Mouse (Mus musculus) ES-Bruce4 (cell line): Measurements from ENCODE around the gene Reck. TPM values are rescaled to one million over a fixed set of nuclear protein-coding genes. Genes with fewer than 3 reads are reported as not detected.

ENCODE experiments used
- H3K27ac ChIP-seq: 2 replicates; pipeline ENCODE4 v1.5.1; 2012; ENCODE audit warnings: low read length, inconsistent platforms; ENCODE audit not compliant: insufficient read depth
- H3K27me3 ChIP-seq: 2 replicates; pipeline ENCODE4 v1.6.1; 2012; ENCODE audit warnings: mild to moderate bottlenecking, low read length, inconsistent platforms; ENCODE audit not compliant: control insufficient read depth, poor library complexity, insufficient read depth, severe bottlenecking
- H3K36me3 ChIP-seq: 2 replicates; pipeline ENCODE4 v1.6.1; 2012; ENCODE audit warnings: inconsistent platforms, mild to moderate bottlenecking, low read length, moderate library complexity; ENCODE audit not compliant: control insufficient read depth, poor library complexity, insufficient read depth, severe bottlenecking
- H3K4me1 ChIP-seq: one replicate; pipeline ENCODE4 v1.8.1; 2011; ENCODE audit warnings: low read length; ENCODE audit not compliant: control insufficient read depth, insufficient read depth
- H3K4me3 ChIP-seq: 2 replicates; pipeline ENCODE4 v1.5.1; 2011; ENCODE audit warnings: low read depth, mild to moderate bottlenecking, low read length
- H3K9ac ChIP-seq: 2 replicates; pipeline ENCODE4 v1.6.1; 2012; ENCODE audit warnings: low read depth, mild to moderate bottlenecking, inconsistent platforms; ENCODE audit not compliant: poor library complexity, severe bottlenecking
- H3K9me3 ChIP-seq: replicated peaks from 2 replicates; pipeline ENCODE4 v1.6.1; 2012; ENCODE audit warnings: mild to moderate bottlenecking, low read length, inconsistent platforms; ENCODE audit not compliant: control insufficient read depth, poor library complexity, insufficient read depth, severe bottlenecking
- CTCF ChIP-seq: IDR thresholded peaks from one replicate; pipeline ENCODE4 v1.8.1; 2011; ENCODE audit warnings: low read depth, low read length
- EP300 ChIP-seq: IDR thresholded peaks from 2 replicates; pipeline ENCODE4 v1.6.1; 2011; ENCODE audit warnings: low read depth, low read length; ENCODE audit not compliant: insufficient read depth
- POLR2A ChIP-seq: IDR thresholded peaks from one replicate; pipeline ENCODE4 v1.8.1; 2011; ENCODE audit warnings: low read length; ENCODE audit not compliant: insufficient read depth
- polyA plus RNA-seq: library from polyadenylated mRNA; stranded (reverse); fragments of >200 nt; gene quantifications from 2 replicates; pipeline ENCODE4 v1.2.4, GENCODE M21; 2011; ENCODE audit warnings: low read depth; ENCODE audit not compliant: missing spikeins, insufficient read depth, insufficient read length

Gene Reck
- polyA plus RNA-seq, 1 experiment, result 6.3 TPM

DNA sequence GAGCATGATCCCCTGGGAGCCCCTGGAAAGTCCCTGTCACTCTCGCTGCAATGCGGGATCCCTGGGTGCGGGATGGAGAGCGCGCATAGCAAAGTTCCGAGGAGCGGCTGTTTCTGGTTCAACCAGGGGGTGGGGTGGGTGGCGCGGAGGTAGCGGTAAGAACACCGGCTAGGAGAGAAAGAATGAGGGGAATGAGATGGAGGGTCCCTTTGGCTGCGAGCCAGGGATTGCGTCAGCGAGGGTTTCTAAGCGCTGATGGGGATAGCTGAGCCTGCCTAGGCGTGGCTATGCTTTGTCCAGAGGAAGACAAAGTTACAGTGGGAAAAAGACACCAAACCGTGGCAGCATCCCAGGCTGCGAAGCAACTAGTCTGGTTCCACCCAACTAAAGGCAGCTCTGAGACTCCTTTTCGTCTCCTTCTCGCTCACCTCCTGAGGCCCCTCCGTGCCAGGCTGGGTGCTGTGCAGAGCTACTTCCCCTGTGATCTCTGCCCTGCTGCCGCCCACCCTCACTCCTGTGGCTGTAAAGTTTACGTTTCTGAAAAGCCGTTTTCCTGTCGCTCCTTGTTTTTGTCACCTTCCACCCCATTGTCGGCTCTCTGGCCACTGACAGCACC is 82.6 kb downstream of the Reck start:
- Histone ChIP-seq H3K4me3 (peak overlapping the region; percentile 85), H3K4me1 (peaks cover 6% of the 10 kb centered on the region), H3K36me3 (no peaks in the 10 kb centered on the region), H3K9ac (peak overlapping the region; percentile 52), H3K9me3 (no peaks in the 10 kb centered on the region), H3K27ac (peak overlapping the region; percentile 21; the same call in 1 of the 2 replicates), H3K27me3 (no peaks in the 10 kb centered on the region)
- TF ChIP-seq EP300, result peak; percentile 44; the same call in 1 of the 2 replicates
- no peak for TF ChIP-seq CTCF
- no peak for TF ChIP-seq POLR2A

DNA sequence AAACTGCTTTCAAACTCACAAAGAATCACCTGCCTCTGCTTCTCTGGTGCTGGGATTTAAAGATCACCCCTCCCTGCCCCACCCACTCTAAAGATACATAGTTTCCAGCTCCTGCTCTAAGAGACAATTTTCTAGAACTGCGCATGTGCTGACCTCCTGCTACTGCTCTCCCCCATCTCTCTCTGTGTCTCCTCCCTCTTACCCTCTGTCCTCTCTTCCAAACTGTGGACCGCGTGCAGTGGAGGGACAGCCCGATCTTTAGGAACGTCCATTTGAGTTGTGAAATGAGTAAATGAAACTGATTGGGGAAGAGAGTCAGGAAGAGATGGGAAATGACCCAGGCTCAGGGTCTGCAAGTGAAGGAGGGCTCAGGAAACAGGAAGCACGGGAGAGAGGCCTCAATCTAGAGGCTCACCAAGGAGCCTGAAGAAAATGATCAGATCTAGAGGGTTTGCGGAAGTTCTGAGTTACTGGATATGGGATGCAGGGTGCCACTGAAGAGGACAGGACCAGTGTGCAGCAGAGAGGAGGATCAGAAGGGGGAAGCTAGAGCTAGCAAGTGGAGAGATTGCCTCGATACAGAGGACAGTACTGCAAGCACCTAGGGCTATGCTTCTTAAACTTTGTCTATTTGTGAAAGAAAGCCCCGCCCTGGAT is 84.3 kb downstream of the Reck start:
- no peak overlapping the region for H3K27ac ChIP-seq
- no peaks in the 10 kb centered on the region for H3K9me3 ChIP-seq
- H3K36me3 ChIP-seq, result no peaks in the 10 kb centered on the region
- no peaks in the 10 kb centered on the region for H3K27me3 ChIP-seq
- TF ChIP-seq CTCF, result no peak
- no peak for TF ChIP-seq POLR2A
- TF ChIP-seq EP300, result no peak
- H3K4me1 ChIP-seq, result peaks cover 16% of the 10 kb centered on the region
- H3K9ac ChIP-seq, result no peak overlapping the region; the same call in 1 of the 2 replicates
- H3K4me3 ChIP-seq, result peak overlapping the region; percentile 29; the same call in 1 of the 2 replicates

GRCm38 (mm10) chr4:43960207-43960606 is 84.9 kb downstream of the Reck start:
- Histone ChIP-seq H3K27me3 (no peaks in the 10 kb centered on the region), H3K9me3 (no peaks in the 10 kb centered on the region), H3K9ac (no peak overlapping the region), H3K36me3 (no peaks in the 10 kb centered on the region), H3K4me3 (no peak overlapping the region), H3K4me1 (peaks cover 19% of the 10 kb centered on the region), H3K27ac (no peak overlapping the region)
- no peak for TF ChIP-seq CTCF
- no peak for TF ChIP-seq EP300
- TF ChIP-seq POLR2A, result no peak

DNA sequence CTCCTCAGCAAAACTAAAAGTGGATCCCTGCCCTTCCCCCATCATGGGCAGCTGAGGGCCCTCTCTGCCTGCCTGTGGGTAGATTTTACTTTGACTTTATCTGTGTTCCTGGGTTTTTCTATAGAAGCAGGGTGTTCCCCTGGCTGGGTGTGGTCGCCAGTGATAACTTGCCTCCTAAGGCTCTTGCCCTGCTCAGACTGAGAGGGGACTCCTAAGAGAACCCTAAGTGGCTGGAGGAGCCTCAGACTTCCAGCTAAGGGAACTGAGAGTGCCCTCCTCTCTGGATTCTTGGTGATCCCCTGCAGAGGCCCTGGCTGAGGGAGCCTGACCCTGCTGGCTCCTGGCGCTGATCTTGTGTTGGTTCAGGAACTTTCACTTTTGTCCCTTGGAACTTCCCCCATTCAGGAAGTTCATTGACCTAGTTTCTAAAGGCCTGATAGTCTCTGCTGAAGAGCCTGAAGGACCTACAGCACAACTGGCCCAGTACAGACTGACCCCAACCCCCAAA is 89.0 kb downstream of the Reck start:
- H3K27me3 ChIP-seq, result no peaks in the 10 kb centered on the region
- no peak overlapping the region for H3K4me3 ChIP-seq
- no peaks in the 10 kb centered on the region for H3K9me3 ChIP-seq
- TF ChIP-seq EP300 (0 out of 2 replicates have a peak, but pooled peaks have one; percentile 19), CTCF (no peak), POLR2A (no peak)
- peaks cover 37% of the 10 kb centered on the region for H3K4me1 ChIP-seq
- no peaks in the 10 kb centered on the region for H3K36me3 ChIP-seq
- peak overlapping the region; percentile 14; the same call in 1 of the 2 replicates for H3K9ac ChIP-seq
- H3K27ac ChIP-seq, result peak overlapping the region; percentile 92

DNA sequence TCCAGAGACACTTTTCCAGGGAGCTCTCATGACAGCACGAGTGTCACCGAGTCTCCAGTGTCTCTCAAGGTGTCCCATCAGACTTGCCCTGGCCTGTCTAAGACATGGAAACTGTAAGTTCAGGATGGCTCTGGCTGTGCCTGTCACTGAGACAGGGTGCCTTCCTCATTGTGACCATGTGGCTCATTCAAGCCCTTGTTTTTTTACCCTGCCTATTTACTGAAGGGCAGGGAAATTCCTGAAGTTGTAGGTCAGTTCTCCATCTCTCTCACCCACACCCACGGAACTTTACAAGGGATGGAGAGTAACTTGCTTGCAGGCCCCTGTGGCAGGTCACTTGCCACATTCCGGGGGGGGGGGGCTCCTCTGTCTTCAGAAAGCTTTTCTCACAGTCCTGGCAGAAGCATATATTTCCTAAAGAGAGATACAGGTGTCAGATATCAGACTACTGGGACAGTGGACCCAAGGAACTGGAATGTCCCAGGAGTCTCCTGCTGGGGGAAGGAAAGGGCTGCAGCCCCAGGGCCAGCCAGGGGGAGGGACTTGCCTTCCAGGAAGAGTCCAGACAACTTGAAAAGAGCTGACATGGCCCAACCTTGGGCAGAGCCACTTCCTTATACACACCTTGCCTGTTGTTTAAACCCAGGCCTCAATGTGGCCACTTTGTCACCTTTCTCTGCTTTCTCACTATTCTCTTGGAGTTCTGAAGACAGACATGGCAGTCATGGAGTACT is 89.8 kb downstream of the Reck start:
- H3K9me3 ChIP-seq, result no peaks in the 10 kb centered on the region
- H3K9ac ChIP-seq, result peak overlapping the region; percentile 14
- TF ChIP-seq POLR2A (no peak), EP300 (peak; percentile 88)
- H3K4me1 ChIP-seq, result peaks cover 40% of the 10 kb centered on the region
- H3K27ac ChIP-seq, result peak overlapping the region; percentile 92
- H3K4me3 ChIP-seq, result no peak overlapping the region
- H3K27me3 ChIP-seq, result no peaks in the 10 kb centered on the region
- H3K36me3 ChIP-seq, result no peaks in the 10 kb centered on the region
